In genomic region chr11:89030552-89030951, GRCm38 (mm10) we compare ENCODE assay signal across 21 mouse cellular contexts. TPM values are rescaled to one million over a fixed set of nuclear protein-coding genes. Genes with fewer than 3 reads are reported as not detected.
DNase-seq lines count a peak whose midpoint lies in the region; ATAC-seq lines count a peak whose summit lies in the region.
"Had no signal": no experiment of that assay in that cellular context is flagged by ENCODE, and none has a peak within 500 bp of the region (broad histone marks: within the 10 kb centered on the region; RNA-seq: fewer than 3 reads in every experiment).

No protein-coding gene starts in this region.

- no peak overlapping the region for H3K9ac ChIP-seq in neural tube, embryonic 15.5 days (replicated peaks)
- H3K9ac ChIP-seq: embryonic facial prominence, embryonic 12.5 days; forebrain, embryonic 13.5 days; forebrain, embryonic 15.5 days; forebrain, postnatal 0 days had no signal

- no peaks in the 10 kb centered on the region for H3K36me3 ChIP-seq in neural tube, embryonic 15.5 days
- H3K36me3 ChIP-seq: embryonic facial prominence, embryonic 10.5 days; embryonic facial prominence, embryonic 12.5 days; forebrain, embryonic 15.5 days had no signal

- ATAC-seq in neural tube, embryonic 15.5 days (ENCODE audit: low FRiP score): no peak
- ATAC-seq: forebrain, embryonic 13.5 days; forebrain, embryonic 15.5 days; forebrain, postnatal 0 days had no signal

- H3K27me3 ChIP-seq in neural tube, embryonic 15.5 days (replicated peaks): no peaks in the 10 kb centered on the region
- H3K27me3 ChIP-seq: embryonic facial prominence, embryonic 12.5 days; forebrain, embryonic 13.5 days; forebrain, embryonic 15.5 days had no signal

- peak; percentile 83 for DNase-seq in ES-CJ7 (ENCODE audit: low read depth, low spot score)
- peak; percentile 89 for DNase-seq in ZHBTc4 (ENCODE audit: low read depth, low spot score)
- no peak for DNase-seq in gastrocnemius, postnatal 14 days
- no peak for DNase-seq in right cerebral cortex, postnatal 36 days (ENCODE audit: low spot score in 2 of 2)
- DNase-seq: adrenal gland, adult 2 months; adrenal gland, postnatal 10 days; adrenal gland, postnatal 25 days; cerebellum, adult 11 months; cerebellum, adult 18-20 months; cerebellum, adult 8-10 months; cerebellum, adult 9-11 months; cerebellum, postnatal 14 days; forebrain, postnatal 0 days had no signal

- H3K4me1 ChIP-seq in neural tube, embryonic 15.5 days: no peaks in the 10 kb centered on the region
- H3K4me1 ChIP-seq: embryonic facial prominence, embryonic 12.5 days; forebrain, embryonic 13.5 days; forebrain, embryonic 15.5 days had no signal

- intact Hi-C loops in gastrocnemius, postnatal 14 days (cut with DNase I; ENCODE audit: low total_unique reads): no loop called here

- H3K4me2 ChIP-seq in neural tube, embryonic 15.5 days: no peak overlapping the region
- H3K4me2 ChIP-seq: embryonic facial prominence, embryonic 12.5 days; forebrain, embryonic 13.5 days; forebrain, embryonic 15.5 days had no signal

- WGBS in neural tube, embryonic 15.5 days: 79% methylated on average over 6 of the region's 6 CpGs

- H3K4me3 ChIP-seq in neural tube, embryonic 15.5 days (replicated peaks): no peak overlapping the region
- H3K4me3 ChIP-seq: embryonic facial prominence, embryonic 10.5 days; embryonic facial prominence, embryonic 12.5 days; forebrain, embryonic 13.5 days; forebrain, embryonic 15.5 days had no signal

- no peak overlapping the region for H3K27ac ChIP-seq in neural tube, embryonic 15.5 days (replicated peaks)
- H3K27ac ChIP-seq: embryonic facial prominence, embryonic 10.5 days; embryonic facial prominence, embryonic 12.5 days; forebrain, embryonic 13.5 days; forebrain, embryonic 15.5 days had no signal

- no peaks in the 10 kb centered on the region for H3K9me3 ChIP-seq in neural tube, embryonic 15.5 days (replicated peaks)
- H3K9me3 ChIP-seq: embryonic facial prominence, embryonic 10.5 days; embryonic facial prominence, embryonic 12.5 days; forebrain, embryonic 13.5 days; forebrain, embryonic 15.5 days had no signal

RNA-seq across cellular contexts. Expression of gene Trim25, which starts 31.4 kb away (rescaled TPM):
- 10 to 100 TPM; 11.3 to 12.6 TPM for total RNA-seq in gastrocnemius, postnatal 14 days (2021)
- polyA plus RNA-seq in neural tube, embryonic 15.5 days (2015; fragmentation: Nextera tagmentation; extraction: Ambion mirVana): 5.5 and 13.7 TPM in 2 replicates

RNA-seq across cellular contexts. Expression of gene Dgke, which starts 36.1 kb away (rescaled TPM):
- total RNA-seq in gastrocnemius, postnatal 14 days (2021): 1 to 10 TPM; 3.9 to 4.3 TPM
- polyA plus RNA-seq in neural tube, embryonic 15.5 days (2015; fragmentation: Nextera tagmentation; extraction: Ambion mirVana): 16.0 and 17.5 TPM in 2 replicates

RNA-seq across cellular contexts. Expression of gene Gm525, which starts 43.1 kb away (rescaled TPM):
- not detected for total RNA-seq in gastrocnemius, postnatal 14 days (2021)
- 9.3 TPM in 1 of 2 replicates, not detected in the other for polyA plus RNA-seq in neural tube, embryonic 15.5 days (2015; fragmentation: Nextera tagmentation; extraction: Ambion mirVana)
- total RNA-seq: adrenal gland, adult 2 months; adrenal gland, postnatal 10 days; adrenal gland, postnatal 25 days; forebrain, postnatal 0 days; MEL had no signal
- polyA plus RNA-seq: C2C12; embryonic facial prominence, embryonic 10.5 days; forebrain, embryonic 11.5 days; forebrain, embryonic 13.5 days; forebrain, embryonic 15.5 days had no signal

Comparison
In these comparisons a context has a peak if more than half of its experiments do, and no peak if none do; other contexts are left out.
1. DNase-seq: peak in ES-CJ7 (single experiment) and ZHBTc4 (single experiment); none in gastrocnemius, postnatal 14 days (single experiment) and right cerebral cortex, postnatal 36 days (0 of 2).